Mouse (Mus musculus) stomach, embryonic 14.5 days (tissue): ENCODE results near the gene Olfr1347. TPM values are rescaled to one million over a fixed set of nuclear protein-coding genes. Genes with fewer than 3 reads are reported as not detected.
"Not testable (repeated sequence)": the region's sequence is repeated elsewhere in the genome, so short reads cannot be mapped to it uniquely, and the experiment has no call there.

ENCODE experiments used
- ATAC-seq: fragments of 200-750 bp; cut with Nextera tagmentation; 2 replicates; pipeline ENCODE4 v1.8.0; 2017; ENCODE audit warnings: low read depth, moderate TSS enrichment; ENCODE audit not compliant: insufficient number of reproducible peaks, insufficient read depth, low FRiP score
- H3K27ac ChIP-seq: fragments of 300-500 bp; sonication (generic); 2 replicates; pipeline ENCODE4 v1.5.1; 2014; ENCODE audit warnings: mild to moderate bottlenecking, low read length, moderate library complexity, mixed read lengths
- H3K27me3 ChIP-seq: fragments of 300-500 bp; sonication (generic); 2 replicates; pipeline ENCODE4 v1.6.1; 2014; ENCODE audit warnings: low read length, control low read depth, mixed read lengths; ENCODE audit not compliant: control insufficient read depth, insufficient read depth
- H3K36me3 ChIP-seq: fragments of 300-500 bp; sonication (generic); 2 replicates; pipeline ENCODE4 v1.6.1; 2014; ENCODE audit warnings: mild to moderate bottlenecking, control low read depth, low read length, moderate library complexity, mixed read lengths; ENCODE audit not compliant: control insufficient read depth, insufficient read depth
- H3K4me1 ChIP-seq: fragments of 300-500 bp; sonication (generic); 2 replicates; pipeline ENCODE4 v1.6.1; 2014; ENCODE audit warnings: low read length, control low read depth, mixed read lengths; ENCODE audit not compliant: control insufficient read depth, insufficient read depth
- H3K4me2 ChIP-seq: fragments of 300-500 bp; sonication (generic); replicated peaks from 2 replicates; pipeline ENCODE4 v1.6.1; 2014; ENCODE audit warnings: low read depth, low read length, control low read depth
- H3K4me3 ChIP-seq: fragments of 300-500 bp; sonication (generic); 2 replicates; pipeline ENCODE4 v1.5.1; 2014; ENCODE audit warnings: low read depth, low read length, control low read depth
- H3K9ac ChIP-seq: fragments of 300-500 bp; sonication (generic); replicated peaks from 2 replicates; pipeline ENCODE4 v1.6.1; 2014; ENCODE audit warnings: low read depth, mild to moderate bottlenecking, control low read depth, low read length, moderate library complexity, mixed read lengths
- H3K9me3 ChIP-seq: fragments of 300-500 bp; sonication (generic); 2 replicates; pipeline ENCODE4 v1.6.1; 2016; ENCODE audit warnings: low read depth, low read length, control low read depth; ENCODE audit not compliant: control insufficient read depth
- WGBS: fragments of 180-500 bp; shearing (Covaris S2); extraction: QIAGEN DNeasy Blood & Tissue Kit; methylation state at CpG from one replicate; pipeline ENCODE4 v1.1.7; 2014; 5-methylcytosine and 5-hydroxymethylcytosine counted together
- polyA plus RNA-seq: library from polyadenylated mRNA; unstranded; fragments of >200 nt; fragmentation: Nextera tagmentation; extraction: Ambion mirVana; gene quantifications from 2 replicates; pipeline ENCODE4 v1.2.1, GENCODE M21; 2014

Gene Olfr1347
- not detected in 2 replicates for polyA plus RNA-seq

DNA sequence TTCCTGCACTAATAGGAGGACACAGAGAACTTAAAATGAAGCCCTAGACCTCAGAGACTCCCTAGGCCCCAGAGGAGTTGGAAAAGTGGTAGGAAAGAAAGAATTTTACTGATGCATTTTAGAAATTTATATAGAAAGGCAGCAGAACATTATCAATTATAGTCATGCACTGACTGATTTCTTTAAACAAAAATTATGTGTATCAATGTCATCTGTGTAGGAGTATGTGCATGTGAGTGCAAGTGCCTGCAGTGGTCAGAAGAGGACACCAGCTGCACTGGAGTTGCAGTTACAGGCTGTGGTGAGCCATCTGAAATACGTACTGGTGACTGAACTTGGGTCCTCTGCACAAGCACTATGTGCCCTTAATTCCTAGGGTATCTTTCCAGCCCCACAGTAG is at the start of gene Olfr1347:
Gene Olfr1347, minus strand, starts transcription at position 101 of the 400 bp plus-strand sequence.
- no peak for ATAC-seq
- Histone ChIP-seq H3K4me3 (no peak within 1 kb of the TSS), H3K4me2 (no peak within 1 kb of the TSS), H3K9me3 (no peaks in the 10 kb centered on the region), H3K36me3 (no peaks in the 10 kb centered on the region), H3K27ac (no peak within 1 kb of the TSS), H3K4me1 (no peaks in the 10 kb centered on the region), H3K9ac (no peak within 1 kb of the TSS), H3K27me3 (no peaks in the 10 kb centered on the region)
- 45% methylated on average over 1 of the region's 1 CpGs for WGBS

DNA sequence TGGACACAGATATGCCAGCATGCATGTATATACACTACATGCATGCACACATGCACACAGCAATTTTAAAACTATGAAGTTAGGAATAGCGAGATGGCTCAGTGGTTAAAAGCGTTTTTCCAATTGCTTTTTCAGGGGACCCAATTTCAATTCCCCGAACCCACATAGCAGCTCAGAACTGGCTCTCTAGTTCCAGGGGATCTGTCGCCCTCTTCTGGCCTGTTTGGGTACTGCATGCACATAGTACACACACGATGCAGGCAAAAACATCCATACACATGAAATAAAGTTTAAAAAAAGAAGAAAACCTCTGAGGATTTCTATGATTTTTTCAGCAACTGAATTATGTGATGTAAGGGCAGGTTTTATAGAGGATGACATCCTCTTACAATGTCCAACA is 26.6 kb upstream of the Olfr1347 start:
- Histone ChIP-seq H3K36me3 (no peaks in the 10 kb centered on the region), H3K4me1 (no peaks in the 10 kb centered on the region), H3K9ac (no peak overlapping the region), H3K27me3 (no peaks in the 10 kb centered on the region), H3K4me3 (no peak overlapping the region), H3K27ac (no peak overlapping the region), H3K4me2 (no peak overlapping the region), H3K9me3 (no peaks in the 10 kb centered on the region)
- no peak for ATAC-seq
- 63% methylated on average over 5 of the region's 5 CpGs for WGBS

- no peaks in the 10 kb centered on the region for H3K36me3 ChIP-seq
- no peak overlapping the region for H3K4me2 ChIP-seq
- no peaks in the 10 kb centered on the region for H3K4me1 ChIP-seq
- no peak overlapping the region for H3K4me3 ChIP-seq
- ATAC-seq = no peak
- H3K27ac ChIP-seq = no peak overlapping the region
- H3K9ac ChIP-seq = no peak overlapping the region
- no peaks in the 10 kb centered on the region for H3K9me3 ChIP-seq
- WGBS = 69% methylated on average over 3 of the region's 3 CpGs
- H3K27me3 ChIP-seq = no peaks in the 10 kb centered on the region
These were observed 25.4 kb upstream of the Olfr1347 start for GRCm38 (mm10) chr7:6525001-6525400.

DNA sequence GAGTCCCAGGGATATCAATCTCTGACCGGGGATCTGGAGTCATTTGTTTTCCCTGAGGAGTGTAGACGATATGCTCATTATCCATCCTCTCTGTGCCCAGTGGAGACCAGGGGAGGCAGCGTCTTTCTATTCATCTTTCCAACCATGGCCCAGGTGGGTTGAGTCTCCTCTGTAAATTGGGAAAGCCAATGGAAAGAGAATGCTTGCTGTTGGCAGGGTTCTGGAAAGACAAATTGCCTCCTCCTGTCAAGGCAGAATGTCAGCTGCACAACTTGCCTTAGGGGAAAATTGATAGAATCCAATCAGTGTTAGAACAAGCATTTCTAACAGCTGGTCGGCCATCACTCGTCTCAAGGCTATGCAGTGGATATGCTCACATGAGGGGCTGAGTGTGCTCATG is 23.3 kb upstream of the Olfr1347 start, which contains the start of gene Olfr1349:
Gene Olfr1349, minus strand, starts transcription at position 101 of the 400 bp plus-strand sequence.
- H3K9ac ChIP-seq = no peak within 1 kb of the TSS

GRCm38 (mm10) chr7:6521666-6522065 is 22.1 kb upstream of the Olfr1347 start:
- 39% methylated on average over 1 of the region's 1 CpGs for WGBS
- no peak overlapping the region for H3K9ac ChIP-seq
- no peaks in the 10 kb centered on the region for H3K4me1 ChIP-seq
- no peak overlapping the region for H3K4me3 ChIP-seq
- H3K36me3 ChIP-seq = no peaks in the 10 kb centered on the region
- no peaks in the 10 kb centered on the region for H3K9me3 ChIP-seq
- no peak overlapping the region for H3K27ac ChIP-seq
- no peaks in the 10 kb centered on the region for H3K27me3 ChIP-seq
- no peak overlapping the region for H3K4me2 ChIP-seq
- ATAC-seq = no peak

More for the DNA sequence above, 23.3 kb upstream of the Olfr1347 start, which contains the start of gene Olfr1349:
- H3K4me3 ChIP-seq = no peak within 1 kb of the TSS
- no peak within 1 kb of the TSS for H3K27ac ChIP-seq
- H3K27me3 ChIP-seq = no peaks in the 10 kb centered on the region
- 77% methylated on average over 5 of the region's 5 CpGs for WGBS
- no peaks in the 10 kb centered on the region for H3K36me3 ChIP-seq
- no peaks in the 10 kb centered on the region for H3K4me1 ChIP-seq
- no peak within 1 kb of the TSS for H3K4me2 ChIP-seq
- H3K9me3 ChIP-seq = no peaks in the 10 kb centered on the region
- no peak for ATAC-seq

GRCm38 (mm10) chr7:6508648-6509047 is 9.1 kb upstream of the Olfr1347 start, which contains the start of gene Olfr1348:
Gene Olfr1348 (minus strand): TSS chr7:6508748.
- no peak within 1 kb of the TSS for H3K9ac ChIP-seq
- H3K4me3 ChIP-seq = no peak within 1 kb of the TSS
- WGBS = 92% methylated on average over 1 of the region's 1 CpGs
- H3K27ac ChIP-seq = no peak within 1 kb of the TSS
- H3K9me3 ChIP-seq = no peaks in the 10 kb centered on the region
- no peak within 1 kb of the TSS for H3K4me2 ChIP-seq
- no peaks in the 10 kb centered on the region for H3K27me3 ChIP-seq
- ATAC-seq = no peak
- no peaks in the 10 kb centered on the region for H3K4me1 ChIP-seq
- H3K36me3 ChIP-seq = no peaks in the 10 kb centered on the region

- no peak within 1 kb of the TSS for H3K4me2 ChIP-seq
- no peaks in the 10 kb centered on the region for H3K27me3 ChIP-seq
- no peak within 1 kb of the TSS for H3K27ac ChIP-seq
- no peak within 1 kb of the TSS for H3K4me3 ChIP-seq
- no peak for ATAC-seq
- no peaks in the 10 kb centered on the region for H3K9me3 ChIP-seq
- H3K36me3 ChIP-seq = no peaks in the 10 kb centered on the region
- no peak within 1 kb of the TSS for H3K9ac ChIP-seq
- H3K4me1 ChIP-seq = no peaks in the 10 kb centered on the region
- 15% methylated on average over 2 of the region's 2 CpGs for WGBS
These were observed 12.7 kb downstream of the Olfr1347 start, which contains the start of gene Olfr5 for GRCm38 (mm10) chr7:6486841-6487240. Gene Olfr5 (minus strand): TSS chr7:6486941.

DNA sequence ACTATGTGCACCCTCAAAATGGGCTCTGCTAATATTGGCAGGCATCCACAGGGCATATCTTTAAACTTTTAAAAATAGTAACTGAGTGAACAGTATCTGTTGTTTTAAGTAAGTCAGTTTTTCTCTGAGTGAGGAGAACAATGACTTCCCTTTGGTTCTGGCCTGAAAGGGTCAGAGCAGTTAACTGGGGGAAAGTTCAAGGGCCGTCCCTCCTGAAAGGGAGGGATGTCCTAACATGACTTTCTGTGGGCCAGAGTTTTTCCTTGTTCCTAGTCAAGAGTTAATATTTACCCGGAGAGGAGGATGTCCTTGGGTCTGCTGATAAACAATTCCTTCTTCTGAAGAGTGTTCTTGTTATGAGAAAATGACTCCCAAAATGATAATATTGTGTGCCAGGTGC is 21.9 kb downstream of the Olfr1347 start:
- H3K27ac ChIP-seq, H3K36me3 ChIP-seq, H3K4me1 ChIP-seq, H3K9ac ChIP-seq, H3K27me3 ChIP-seq, H3K9me3 ChIP-seq, H3K4me2 ChIP-seq, ATAC-seq, H3K4me3 ChIP-seq: not testable (repeated sequence)
- 65% methylated on average over 2 of the region's 2 CpGs for WGBS

- Histone ChIP-seq H3K4me3 (no peak within 1 kb of the TSS), H3K4me1 (no peaks in the 10 kb centered on the region), H3K27ac (no peak within 1 kb of the TSS), H3K27me3 (no peaks in the 10 kb centered on the region), H3K9ac (no peak within 1 kb of the TSS), H3K9me3 (no peaks in the 10 kb centered on the region), H3K36me3 (no peaks in the 10 kb centered on the region), H3K4me2 (no peak within 1 kb of the TSS)
- no peak for ATAC-seq
These were observed 32.6 kb downstream of the Olfr1347 start, which contains the start of gene Olfr1346 for GRCm38 (mm10) chr7:6466951-6467350. Gene Olfr1346 (plus strand): TSS chr7:6467101.
